Mouse (Mus musculus) midbrain, embryonic 11.5 days (tissue): Measurements from ENCODE around the gene Hip1r. TPM values are rescaled to one million over a fixed set of nuclear protein-coding genes. Genes with fewer than 3 reads are reported as not detected.

Experiments used
- ATAC-seq: fragments of 200-750 bp; cut with Nextera tagmentation; 2 replicates; pipeline ENCODE4 v1.8.0; 2017; ENCODE audit warnings: moderate TSS enrichment, moderate library complexity; ENCODE audit not compliant: low FRiP score
- DNase-seq: peaks from one replicate; pipeline ENCODE4 v3.0.0; 2015; ENCODE audit warnings: low spot score; ENCODE audit errors: missing footprints
- H3K27ac ChIP-seq: fragments of 300-500 bp; sonication (generic); 2 replicates; pipeline ENCODE4 v1.5.1; 2014; ENCODE audit warnings: low read depth, low read length
- H3K27me3 ChIP-seq: fragments of 300-500 bp; sonication (generic); 2 replicates; pipeline ENCODE4 v1.6.1; 2014; ENCODE audit warnings: mild to moderate bottlenecking, low read length, moderate library complexity, mixed read lengths; ENCODE audit not compliant: control insufficient read depth, insufficient read depth
- H3K36me3 ChIP-seq: fragments of 300-500 bp; sonication (generic); 2 replicates; pipeline ENCODE4 v1.6.1; 2014; ENCODE audit warnings: mild to moderate bottlenecking, low read length, moderate library complexity, mixed read lengths; ENCODE audit not compliant: control insufficient read depth, insufficient read depth
- H3K4me1 ChIP-seq: fragments of 300-500 bp; sonication (generic); 2 replicates; pipeline ENCODE4 v1.6.1; 2014; ENCODE audit warnings: low read length; ENCODE audit not compliant: control insufficient read depth, insufficient read depth
- H3K4me2 ChIP-seq: fragments of 300-500 bp; sonication (generic); 2 replicates; pipeline ENCODE4 v1.6.1; 2014; ENCODE audit warnings: mild to moderate bottlenecking, moderate library complexity
- H3K4me3 ChIP-seq: fragments of 300-500 bp; sonication (generic); 2 replicates; pipeline ENCODE4 v1.5.1; 2014; ENCODE audit warnings: low read depth, low read length
- H3K9ac ChIP-seq: fragments of 300-500 bp; sonication (generic); 2 replicates; pipeline ENCODE4 v1.6.1; 2014; ENCODE audit warnings: low read length
- H3K9me3 ChIP-seq: fragments of 300-500 bp; sonication (generic); 2 replicates; pipeline ENCODE4 v1.6.1; 2016; ENCODE audit warnings: low read length; ENCODE audit not compliant: control insufficient read depth
- WGBS: fragments of 180-500 bp; shearing (Covaris S2); extraction: QIAGEN DNeasy Blood & Tissue Kit; methylation state at CpG from one replicate; pipeline ENCODE4 v1.1.7; 2014; 5-methylcytosine and 5-hydroxymethylcytosine counted together
- polyA plus RNA-seq: library from polyadenylated mRNA; unstranded; fragments of >200 nt; fragmentation: Nextera tagmentation; extraction: Ambion mirVana; gene quantifications from 2 replicates; pipeline ENCODE4 v1.2.1, GENCODE M21; 2014

Hip1r gene
- polyA plus RNA-seq, 1 experiment from 2014 or later: 5.2 TPM

GRCm38 (mm10) chr5:124024677-124025076 is 51.2 kb downstream of the Hip1r start:
- H3K4me1 ChIP-seq: peaks cover 67% of the 10 kb centered on the region
- peaks cover 6% of the 10 kb centered on the region for H3K36me3 ChIP-seq
- no peak overlapping the region for H3K4me2 ChIP-seq
- H3K9me3 ChIP-seq: no peaks in the 10 kb centered on the region
- ATAC-seq (peak; percentile 70), DNase-seq (no peak)
- no peak overlapping the region for H3K4me3 ChIP-seq
- no peak overlapping the region for H3K9ac ChIP-seq
- H3K27ac ChIP-seq: peak overlapping the region; percentile 56
- 59% methylated on average over 6 of the region's 6 CpGs for WGBS
- no peaks in the 10 kb centered on the region for H3K27me3 ChIP-seq

DNA sequence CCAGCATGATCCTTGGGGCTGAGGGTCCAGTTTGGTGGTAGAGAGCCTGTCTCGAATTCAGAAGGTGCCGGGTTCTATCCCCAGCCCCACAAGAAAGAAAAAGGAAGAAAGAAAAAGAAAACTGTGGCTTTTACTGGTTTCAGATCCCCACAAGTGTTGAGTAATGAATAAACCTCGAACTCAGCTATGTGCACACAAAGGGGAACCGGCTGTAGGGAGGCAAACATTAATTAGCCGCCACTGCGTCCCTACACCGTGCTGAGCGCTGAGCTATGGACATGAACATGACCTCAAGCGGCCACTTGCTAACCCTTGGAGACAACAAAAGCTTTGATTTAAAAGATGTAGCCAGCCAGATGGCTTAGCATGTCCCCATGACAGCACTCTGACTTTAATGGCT is 51.7 kb downstream of the Hip1r start:
- H3K4me2 ChIP-seq: peak overlapping the region; percentile 4; the same call in 1 of the 2 replicates
- WGBS: 55% methylated on average over 9 of the region's 9 CpGs
- H3K4me3 ChIP-seq: no peak overlapping the region
- H3K36me3 ChIP-seq: peaks cover 6% of the 10 kb centered on the region
- no peaks in the 10 kb centered on the region for H3K27me3 ChIP-seq
- H3K4me1 ChIP-seq: peaks cover 71% of the 10 kb centered on the region
- no peak overlapping the region for H3K9ac ChIP-seq
- H3K9me3 ChIP-seq: no peaks in the 10 kb centered on the region
- ATAC-seq (no peak; the same call in 1 of the 2 replicates), DNase-seq (no peak)
- H3K27ac ChIP-seq: peak overlapping the region; percentile 56

DNA sequence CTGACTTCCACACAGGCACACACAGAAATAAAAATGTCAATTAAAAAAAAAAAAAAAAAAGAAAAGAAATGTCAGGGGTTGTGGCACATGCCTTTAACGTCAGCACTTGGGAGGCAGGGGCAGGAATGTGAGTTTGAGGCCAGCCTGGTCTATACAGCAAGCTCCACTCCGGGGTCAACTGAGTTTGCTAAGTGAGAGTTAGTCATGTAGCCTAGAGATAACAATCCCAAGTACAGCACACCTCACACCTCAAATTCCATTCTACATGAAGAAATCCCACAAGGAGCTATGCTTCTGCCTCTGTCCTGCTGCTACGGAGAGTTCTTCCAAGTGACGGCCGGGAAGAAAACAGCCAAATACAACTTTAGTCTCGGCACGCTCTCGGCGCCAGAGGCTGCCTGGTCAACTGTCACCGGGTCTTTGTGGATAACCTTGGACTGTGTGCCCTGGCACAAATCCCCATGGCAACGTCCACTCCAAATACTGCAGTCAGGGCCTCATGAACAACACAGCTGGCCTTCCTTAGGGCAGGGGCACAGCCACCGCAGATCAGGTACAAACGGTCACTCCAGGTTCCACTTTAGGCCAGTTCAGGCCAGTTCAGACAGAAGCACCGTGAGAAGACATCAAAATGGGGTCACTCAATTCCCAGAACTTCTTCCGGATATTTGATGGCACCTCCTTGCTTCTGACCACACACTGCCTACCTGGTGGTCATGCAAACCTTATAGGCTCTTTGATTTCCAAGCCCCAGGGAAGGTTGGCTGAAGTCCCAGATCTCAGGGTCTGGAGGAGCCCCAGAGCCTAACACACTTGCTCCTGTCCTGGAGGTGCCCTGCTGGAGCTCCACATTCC is 52.4 kb downstream of the Hip1r start:
- peaks cover 77% of the 10 kb centered on the region for H3K4me1 ChIP-seq
- WGBS: 89% methylated on average over 15 of the region's 15 CpGs
- DNase-seq: no peak
- H3K4me3 ChIP-seq: no peak overlapping the region
- H3K27ac ChIP-seq: peak overlapping the region; percentile 36; the same call in 1 of the 2 replicates
- 0 out of 2 replicates have a peak, but pooled peaks have one; percentile 14 for ATAC-seq
- H3K27me3 ChIP-seq: no peaks in the 10 kb centered on the region
- H3K36me3 ChIP-seq: peaks cover 6% of the 10 kb centered on the region
- no peaks in the 10 kb centered on the region for H3K9me3 ChIP-seq
- no peak overlapping the region for H3K9ac ChIP-seq
- H3K4me2 ChIP-seq: no peak overlapping the region

GRCm38 (mm10) chr5:124026568-124026967 is 53.1 kb downstream of the Hip1r start:
- Histone ChIP-seq H3K9me3 (no peaks in the 10 kb centered on the region), H3K4me3 (no peak overlapping the region), H3K27me3 (no peaks in the 10 kb centered on the region), H3K27ac (no peak overlapping the region), H3K4me2 (no peak overlapping the region), H3K4me1 (peaks cover 77% of the 10 kb centered on the region), H3K9ac (no peak overlapping the region), H3K36me3 (peaks cover 6% of the 10 kb centered on the region)
- 73% methylated on average over 5 of the region's 5 CpGs for WGBS
- no peak for ATAC-seq
- no peak for DNase-seq

DNA sequence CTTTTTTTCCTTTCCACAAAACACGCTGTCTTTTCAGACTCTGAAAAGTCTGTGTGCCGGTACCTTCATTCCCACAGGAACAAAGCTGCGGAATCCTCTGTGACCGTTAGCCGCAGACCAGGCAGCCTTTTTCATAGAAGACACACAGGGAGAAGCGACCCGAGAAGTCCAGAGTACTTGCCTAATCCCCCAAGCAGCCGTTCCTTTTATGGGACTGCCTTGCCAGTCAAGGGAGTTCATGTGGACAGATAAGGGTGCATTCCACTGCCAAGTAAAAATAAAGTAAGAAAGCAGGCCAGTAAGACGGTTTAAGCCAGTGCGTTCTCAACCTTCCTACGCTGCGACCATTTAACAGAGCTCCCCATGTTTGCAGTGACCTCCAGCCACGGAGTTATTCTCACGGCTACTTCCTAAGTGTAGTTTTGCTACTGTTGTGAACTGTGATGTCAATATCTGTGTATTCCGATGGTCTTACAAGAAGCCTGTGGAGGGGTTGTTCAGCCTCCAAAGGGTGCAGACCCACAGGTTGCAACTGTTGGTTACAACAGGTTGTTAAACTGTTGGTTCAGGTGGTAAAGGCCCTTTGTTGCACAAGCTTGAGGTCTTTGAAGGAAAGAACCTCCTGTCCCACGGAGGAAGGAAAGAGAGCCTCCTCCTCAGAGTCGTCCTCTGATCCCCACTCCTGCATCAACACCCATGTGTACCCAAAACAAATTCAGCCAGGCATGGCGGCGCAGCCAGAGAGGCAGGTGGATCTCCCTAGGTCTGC is 54.5 kb downstream of the Hip1r start:
- no peak overlapping the region for H3K4me3 ChIP-seq
- no peak for ATAC-seq
- peaks cover 70% of the 10 kb centered on the region for H3K4me1 ChIP-seq
- no peaks in the 10 kb centered on the region for H3K9me3 ChIP-seq
- H3K27me3 ChIP-seq: no peaks in the 10 kb centered on the region
- H3K4me2 ChIP-seq: peak overlapping the region; percentile 6
- peak overlapping the region; percentile 42; the same call in 1 of the 2 replicates for H3K27ac ChIP-seq
- peak overlapping the region; percentile 24; the same call in 1 of the 2 replicates for H3K9ac ChIP-seq
- H3K36me3 ChIP-seq: peaks cover 6% of the 10 kb centered on the region; the same call in 1 of the 2 replicates
- WGBS: 45% methylated on average over 19 of the region's 19 CpGs
- peak; percentile 90 for DNase-seq

GRCm38 (mm10) chr5:124028680-124029079 is 55.3 kb downstream of the Hip1r start:
- Histone ChIP-seq H3K9ac (peak overlapping the region; percentile 9; the same call in 1 of the 2 replicates), H3K27ac (peak overlapping the region; percentile 42; the same call in 1 of the 2 replicates), H3K4me2 (peak overlapping the region; percentile 1; the same call in 1 of the 2 replicates), H3K36me3 (peaks cover 6% of the 10 kb centered on the region; the same call in 1 of the 2 replicates), H3K4me1 (peaks cover 63% of the 10 kb centered on the region), H3K27me3 (no peaks in the 10 kb centered on the region), H3K4me3 (no peak overlapping the region), H3K9me3 (no peaks in the 10 kb centered on the region)
- DNase-seq (no peak), ATAC-seq (no peak)
- 69% methylated on average over 7 of the region's 7 CpGs for WGBS

- H3K36me3 ChIP-seq: peaks cover 6% of the 10 kb centered on the region; the same call in 1 of the 2 replicates
- DNase-seq: no peak
- peaks cover 58% of the 10 kb centered on the region for H3K4me1 ChIP-seq
- H3K4me2 ChIP-seq: no peak overlapping the region
- no peak for ATAC-seq
- H3K9ac ChIP-seq: no peak overlapping the region
- H3K27ac ChIP-seq: no peak overlapping the region
- H3K27me3 ChIP-seq: no peaks in the 10 kb centered on the region
- no peak overlapping the region; the same call in 1 of the 2 replicates for H3K4me3 ChIP-seq
- no peaks in the 10 kb centered on the region for H3K9me3 ChIP-seq
- WGBS: 90% methylated on average over 19 of the region's 19 CpGs
These were observed 56.0 kb downstream of the Hip1r start for GRCm38 (mm10) chr5:124029220-124030035.

DNA sequence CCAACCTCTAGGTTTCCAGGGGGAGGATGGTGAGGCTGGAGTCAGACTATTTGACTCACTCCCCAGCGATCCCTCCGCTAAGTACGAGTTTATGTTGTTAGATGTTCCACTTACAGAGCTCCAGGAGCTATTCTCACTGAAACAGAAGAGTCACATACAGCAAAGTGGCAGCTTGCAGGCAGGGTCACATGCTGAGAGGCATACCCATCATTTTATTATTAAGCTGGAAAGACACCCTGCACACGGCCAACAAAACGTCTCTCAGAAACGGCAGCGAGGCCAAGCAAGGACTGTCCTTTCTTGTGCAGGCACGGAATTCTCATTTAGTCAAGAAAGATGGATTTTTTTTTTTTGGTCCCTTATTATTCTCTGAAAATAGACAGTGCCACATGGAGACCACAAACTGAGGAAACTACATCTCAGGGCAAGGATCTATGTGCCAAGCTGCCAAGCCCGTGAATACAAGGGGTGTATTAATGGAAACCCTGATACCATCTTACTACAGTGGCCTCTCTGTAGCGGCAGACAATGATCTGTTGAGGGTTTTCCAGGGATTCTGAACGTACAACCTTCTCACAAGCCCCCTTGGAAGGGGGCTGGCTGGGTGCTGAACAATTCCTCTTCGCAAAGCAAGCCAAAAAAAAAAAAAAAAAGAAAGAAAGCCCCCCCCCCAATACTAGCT is 57.1 kb downstream of the Hip1r start:
- Histone ChIP-seq H3K4me1 (peaks cover 48% of the 10 kb centered on the region), H3K27me3 (no peaks in the 10 kb centered on the region), H3K36me3 (peaks cover 6% of the 10 kb centered on the region; the same call in 1 of the 2 replicates), H3K4me3 (peak overlapping the region; percentile 89), H3K27ac (peak overlapping the region; percentile 74), H3K9ac (peak overlapping the region; percentile 96), H3K9me3 (no peaks in the 10 kb centered on the region), H3K4me2 (peak overlapping the region; percentile 83)
- WGBS: 37% methylated on average over 12 of the region's 12 CpGs
- no peak for ATAC-seq
- no peak for DNase-seq
